Mouse (Mus musculus) frontal cortex, postnatal 14 days (tissue): ENCODE results near the gene Ppard.

Experiments used
- DNase-seq, 2 experiments: peaks; one replicate each; pipeline ENCODE4 v3.0.0; 2022; ENCODE audit warnings: low spot score in 2 of 2

The Ppard gene

DNA sequence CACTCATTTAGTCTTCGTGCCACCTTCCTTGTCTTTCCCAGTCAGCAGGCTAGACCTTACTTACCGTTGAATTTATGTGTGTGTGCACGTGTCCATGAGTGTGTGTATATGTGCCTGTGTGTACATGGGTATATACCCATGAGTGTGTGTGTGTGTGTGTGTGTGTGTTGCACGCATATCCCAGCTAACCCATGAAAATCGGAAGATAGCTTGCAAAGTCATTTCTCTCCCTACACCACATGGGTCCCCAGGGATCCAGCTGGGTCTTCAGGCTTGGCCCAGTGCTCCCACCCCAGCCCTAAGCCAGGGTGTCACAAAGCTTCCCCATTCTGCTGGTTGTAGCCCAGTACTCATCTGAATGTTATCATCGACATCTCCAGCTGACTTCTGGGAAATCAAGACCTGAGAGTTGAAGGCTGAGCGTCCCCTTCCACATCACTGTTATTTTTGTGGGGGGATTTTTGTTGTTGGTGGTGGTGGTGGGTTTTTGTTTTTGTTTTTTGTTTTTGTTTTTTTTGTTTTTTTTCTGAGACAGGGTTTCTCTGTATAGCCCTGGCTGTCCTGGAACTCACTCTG lies 49.5 kb downstream of the Ppard start:
- DNase-seq, result no peak

DNA sequence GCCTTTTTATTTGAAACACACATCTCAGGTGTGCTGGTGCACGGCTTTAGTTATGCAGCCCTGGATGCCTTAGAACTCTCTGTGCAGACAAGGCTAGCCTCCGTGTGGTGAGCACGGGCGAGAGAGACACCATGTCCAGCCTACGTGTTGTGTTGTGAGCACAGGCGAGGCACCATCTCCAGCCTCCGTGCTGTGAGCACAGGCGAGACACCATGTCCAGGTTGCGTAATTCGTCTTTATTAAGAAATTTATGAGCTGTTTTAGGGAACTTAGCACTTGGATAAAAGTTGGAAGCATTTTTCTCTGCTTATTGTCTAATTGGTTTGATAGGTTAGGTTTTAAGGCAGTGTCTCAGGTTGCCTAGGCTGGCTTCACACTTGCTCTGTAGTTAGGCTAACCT lies 50.7 kb downstream of the Ppard start:
- no peak for DNase-seq

DNA sequence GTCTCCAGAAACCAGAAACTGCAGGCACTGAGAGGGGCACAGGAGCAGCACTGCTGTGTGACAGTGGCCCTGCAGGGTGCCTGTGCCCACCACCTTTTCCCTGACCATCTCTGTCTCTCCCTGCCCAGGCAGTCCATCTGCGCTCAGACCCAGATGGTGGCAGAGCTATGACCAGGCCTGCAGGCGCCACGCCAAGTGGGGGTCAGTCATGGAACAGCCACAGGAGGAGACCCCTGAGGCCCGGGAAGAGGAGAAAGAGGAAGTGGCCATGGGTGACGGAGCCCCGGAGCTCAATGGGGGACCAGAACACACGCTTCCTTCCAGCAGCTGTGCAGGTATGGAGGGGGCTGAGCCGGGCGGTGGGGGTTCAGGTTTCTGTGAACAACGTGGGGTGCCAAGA lies 53.6 kb downstream of the Ppard start:
- no peak for DNase-seq

DNA sequence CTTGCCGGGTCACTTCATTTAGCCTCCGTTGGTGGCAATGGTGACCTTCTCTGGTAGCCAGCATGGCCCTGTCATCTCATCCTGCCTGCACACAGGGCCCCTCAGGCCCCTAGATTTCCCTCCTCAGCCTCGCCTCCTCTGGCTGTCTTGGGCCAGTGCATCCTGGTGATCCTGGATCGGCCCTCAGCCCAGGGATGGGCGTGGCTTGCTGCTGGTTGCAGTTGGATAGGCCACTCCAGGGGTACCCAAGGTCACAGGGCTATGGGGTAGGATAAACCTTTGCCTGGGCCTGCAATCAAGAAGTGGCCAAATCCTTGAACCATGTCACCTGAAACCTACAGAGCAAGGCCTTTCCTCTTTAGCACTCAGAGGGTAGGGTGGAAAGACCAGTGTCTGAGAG lies 54.5 kb downstream of the Ppard start:
- no peak for DNase-seq

DNA sequence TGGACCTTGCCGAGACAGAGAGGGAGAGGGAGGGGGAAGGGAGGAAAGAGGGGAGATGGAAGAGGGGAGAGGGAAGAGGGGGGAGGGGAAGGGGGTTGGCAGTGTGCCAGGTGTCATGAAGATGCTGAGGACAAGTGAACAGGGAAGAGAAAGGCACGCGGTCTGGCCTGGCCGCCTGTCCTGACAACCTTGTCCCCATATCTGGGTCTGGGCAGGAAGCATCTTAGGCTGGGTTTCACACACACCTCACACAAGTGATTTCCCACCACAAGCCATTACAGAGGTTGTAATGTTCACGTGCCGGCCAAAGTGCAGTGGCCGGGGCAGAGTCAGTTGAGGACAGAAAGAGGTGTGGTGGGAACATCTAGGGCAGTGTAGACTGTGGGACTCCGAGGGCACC lies 55.1 kb downstream of the Ppard start:
- DNase-seq, result no peak

DNA sequence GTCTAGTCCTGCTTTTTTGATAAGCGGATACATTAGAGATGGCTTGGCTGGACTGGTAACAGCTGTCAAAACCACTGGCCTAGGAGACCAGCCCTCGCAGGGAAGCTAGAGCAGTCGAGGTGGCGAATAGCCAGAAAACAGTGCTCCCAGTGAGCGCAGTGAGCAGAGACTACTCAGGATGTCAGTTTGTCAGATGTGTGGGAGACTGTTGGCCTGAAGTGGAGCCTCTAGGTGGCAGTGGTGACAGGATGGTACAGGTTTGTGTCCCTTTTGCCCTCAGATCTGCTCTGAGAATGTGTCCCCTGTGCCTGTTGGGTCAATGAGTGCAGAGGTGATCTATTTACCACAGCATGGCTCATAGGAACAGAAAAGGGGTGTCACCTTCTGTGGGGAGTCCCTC lies 55.5 kb downstream of the Ppard start:
- DNase-seq, result no peak

DNA sequence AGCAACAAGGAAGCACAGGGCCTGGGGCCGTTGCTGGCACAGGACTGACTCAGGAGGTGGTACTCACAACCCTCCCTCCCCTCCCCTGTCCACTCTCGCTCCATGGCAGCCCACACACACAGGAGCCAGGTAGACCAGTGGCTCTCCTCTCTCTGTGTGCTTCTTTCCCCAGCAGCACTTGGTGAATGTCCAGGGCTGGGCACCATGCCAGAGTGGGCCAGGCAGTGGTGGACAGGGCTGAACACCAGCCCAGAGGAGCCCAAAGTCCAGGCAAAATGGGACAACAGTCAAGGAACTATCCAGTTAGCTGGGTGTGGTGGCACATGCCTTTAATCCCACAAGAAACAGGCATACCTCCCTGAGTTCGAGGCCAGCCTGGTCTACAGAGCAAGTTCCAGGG lies 57.8 kb downstream of the Ppard start:
- no peak for DNase-seq

DNA sequence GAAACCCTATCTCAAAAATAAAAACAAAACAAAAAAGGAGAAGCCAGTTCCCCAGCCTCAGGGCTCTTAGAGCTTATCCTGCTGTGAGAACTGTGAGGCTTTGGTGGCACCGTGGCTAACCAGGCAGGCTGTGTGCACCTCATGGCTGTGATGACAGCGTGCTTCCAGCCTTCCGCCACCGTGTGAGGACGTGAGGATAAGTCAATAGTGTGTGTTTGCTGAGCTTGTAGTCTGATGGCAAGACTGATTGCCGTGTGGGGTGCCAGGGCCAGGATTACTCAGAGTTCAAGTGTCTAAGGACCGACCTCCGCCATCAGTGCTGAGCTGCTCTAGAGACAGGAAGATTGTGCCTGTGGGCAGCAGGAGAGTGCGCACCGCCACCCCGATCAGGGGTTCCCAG lies 58.2 kb downstream of the Ppard start:
- DNase-seq, result no peak

DNA sequence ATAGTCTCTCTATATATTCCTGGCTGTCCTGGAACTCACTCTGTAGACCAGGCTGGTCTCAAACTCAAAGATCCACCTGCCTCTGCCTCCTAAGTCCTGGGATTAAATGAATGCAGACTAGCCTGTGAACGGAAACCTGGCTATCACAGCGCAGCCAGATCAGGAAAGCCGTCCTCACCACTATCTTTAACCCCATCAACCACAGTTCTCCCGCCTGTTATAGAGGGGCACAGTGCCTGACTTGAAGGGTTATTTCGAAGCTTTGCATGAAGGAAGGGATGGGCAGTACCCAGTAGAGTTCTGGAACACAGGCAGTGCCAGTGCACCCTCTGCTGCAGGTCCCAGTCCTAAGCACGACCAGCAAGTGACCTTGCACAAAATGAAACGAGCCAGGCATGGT lies 58.8 kb downstream of the Ppard start:
- DNase-seq, result no peak

DNA sequence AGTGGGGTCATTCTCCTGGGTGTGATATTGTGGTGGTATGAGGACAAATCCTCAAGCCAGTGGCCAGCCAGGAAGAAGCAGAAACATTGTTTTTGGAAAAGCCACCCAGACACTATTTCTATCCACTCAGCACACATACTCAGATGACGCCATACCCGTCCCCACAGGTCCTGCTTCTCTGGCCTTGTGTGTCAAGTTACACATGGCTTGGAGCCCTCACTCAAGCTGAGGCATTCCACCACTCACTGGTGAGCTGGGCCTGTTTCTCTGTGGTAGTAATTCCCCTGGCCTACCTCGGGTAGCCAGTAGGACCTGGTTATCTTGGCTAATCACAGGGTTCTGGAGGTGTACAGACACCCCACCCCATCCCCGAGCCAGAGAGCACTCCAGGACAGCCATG lies 61.2 kb downstream of the Ppard start:
- no peak for DNase-seq

DNA sequence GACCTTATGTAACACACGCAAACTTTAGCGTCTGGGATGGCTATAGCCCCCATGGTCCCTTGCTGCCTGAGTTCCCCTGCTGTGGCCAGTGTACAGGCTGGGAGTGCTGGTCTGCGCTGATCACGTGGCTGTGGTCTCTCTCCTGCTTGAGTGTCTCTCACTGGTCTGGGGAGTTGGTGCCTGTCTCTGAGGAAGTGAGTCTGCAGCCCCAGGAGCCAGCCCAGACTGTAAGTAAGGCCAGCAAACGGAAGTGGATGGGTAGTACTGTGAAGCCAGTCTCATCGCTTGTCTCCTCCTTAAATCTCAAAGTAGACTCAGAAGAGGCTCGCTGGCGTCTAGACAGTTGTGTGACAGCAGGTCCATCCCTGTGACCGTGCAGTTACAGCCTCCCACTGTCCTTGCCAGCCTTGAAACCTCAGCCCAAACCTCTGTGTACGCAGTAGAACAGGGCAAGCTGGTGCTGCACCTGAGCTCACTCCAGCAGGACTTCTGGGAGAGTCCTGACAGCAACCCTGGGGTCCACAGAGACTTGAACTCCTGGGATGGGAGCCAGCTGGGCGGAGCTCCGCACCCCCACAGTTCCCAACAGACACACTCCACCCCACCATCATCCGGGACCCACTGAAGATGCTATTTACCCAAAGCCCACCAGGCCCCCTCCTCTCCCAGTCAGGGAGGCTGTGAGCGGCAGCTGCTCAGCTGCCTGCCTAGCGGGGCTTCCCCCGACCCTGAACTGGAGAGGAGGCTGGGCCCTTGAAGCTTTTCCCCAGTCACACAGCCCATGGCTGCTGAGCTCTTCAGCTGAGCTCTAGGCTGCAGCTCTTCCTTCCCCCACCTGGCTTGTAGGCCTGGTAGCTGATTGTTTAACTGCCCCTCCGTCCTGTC lies 62.2 kb downstream of the Ppard start:
- no peak for DNase-seq

DNA sequence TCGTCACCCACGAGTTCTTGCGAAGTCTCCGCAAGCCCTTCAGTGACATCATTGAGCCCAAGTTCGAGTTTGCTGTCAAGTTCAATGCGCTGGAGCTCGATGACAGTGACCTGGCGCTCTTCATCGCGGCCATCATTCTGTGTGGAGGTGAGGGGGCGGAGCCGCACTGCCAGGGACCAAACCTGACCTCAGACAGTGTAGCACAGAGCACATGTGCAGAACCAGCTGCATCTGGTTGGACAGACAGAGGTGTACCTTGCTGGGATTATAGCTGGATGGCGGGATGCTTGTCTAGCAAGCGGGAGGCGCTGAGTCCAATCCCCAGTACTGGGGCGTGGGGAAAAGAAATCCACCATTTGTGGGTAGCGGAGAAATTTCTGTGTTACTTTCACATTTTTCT lies 66.4 kb downstream of the Ppard start:
- no peak for DNase-seq

DNA sequence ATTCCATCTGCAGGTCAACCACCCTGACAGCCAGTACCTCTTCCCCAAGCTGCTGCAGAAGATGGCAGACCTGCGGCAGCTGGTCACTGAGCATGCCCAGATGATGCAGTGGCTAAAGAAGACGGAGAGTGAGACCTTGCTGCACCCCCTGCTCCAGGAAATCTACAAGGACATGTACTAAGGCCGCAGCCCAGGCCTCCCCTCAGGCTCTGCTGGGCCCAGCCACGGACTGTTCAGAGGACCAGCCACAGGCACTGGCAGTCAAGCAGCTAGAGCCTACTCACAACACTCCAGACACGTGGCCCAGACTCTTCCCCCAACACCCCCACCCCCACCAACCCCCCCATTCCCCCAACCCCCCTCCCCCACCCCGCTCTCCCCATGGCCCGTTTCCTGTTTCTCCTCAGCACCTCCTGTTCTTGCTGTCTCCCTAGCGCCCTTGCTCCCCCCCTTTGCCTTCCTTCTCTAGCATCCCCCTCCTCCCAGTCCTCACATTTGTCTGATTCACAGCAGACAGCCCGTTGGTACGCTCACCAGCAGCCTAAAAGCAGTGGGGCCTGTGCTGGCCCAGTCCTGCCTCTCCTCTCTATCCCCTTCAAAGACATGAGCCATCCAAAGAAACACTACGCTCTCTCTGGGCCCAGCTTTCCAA lies 67.3 kb downstream of the Ppard start:
- DNase-seq, result no peak

DNA sequence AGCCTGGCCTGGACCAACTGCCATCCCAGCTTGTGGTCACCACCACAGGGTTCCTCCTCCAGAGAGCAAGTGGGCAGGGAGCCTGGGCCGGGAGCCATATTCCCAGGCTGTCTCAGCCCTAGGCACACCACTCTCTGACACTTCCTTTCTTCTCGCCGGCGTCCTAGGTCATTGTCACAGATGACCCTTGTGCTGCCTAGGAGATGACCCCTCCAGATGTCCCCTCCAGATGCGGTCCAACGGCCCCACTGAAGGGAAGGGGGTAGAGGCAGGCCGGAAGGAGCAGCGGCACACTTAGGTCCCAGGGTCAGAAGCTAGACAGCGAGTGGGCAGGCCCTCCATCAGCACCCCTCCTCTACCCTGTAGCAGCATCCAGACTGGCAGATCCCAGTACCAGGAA lies 67.8 kb downstream of the Ppard start:
- DNase-seq, result no peak

DNA sequence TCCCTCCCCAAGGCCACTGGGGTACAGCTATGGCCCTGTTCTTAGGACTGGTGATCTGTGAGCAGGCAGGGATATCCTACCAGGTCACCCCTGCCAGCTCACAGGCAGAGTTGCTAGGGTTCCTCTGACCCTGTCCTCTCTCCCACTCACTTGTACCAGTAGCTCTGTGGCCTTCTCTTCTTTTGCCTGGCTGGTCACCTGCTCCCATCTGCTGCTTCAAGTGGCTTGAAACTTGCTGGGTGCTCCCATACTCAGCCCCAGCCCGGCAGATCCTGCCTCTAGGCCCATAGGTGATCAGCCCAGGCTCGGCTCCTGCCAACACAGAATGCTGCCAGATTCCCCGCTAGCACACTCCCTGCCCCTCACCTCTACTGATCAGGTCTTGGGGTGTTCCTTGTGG lies 68.3 kb downstream of the Ppard start:
- DNase-seq, result no peak

DNA sequence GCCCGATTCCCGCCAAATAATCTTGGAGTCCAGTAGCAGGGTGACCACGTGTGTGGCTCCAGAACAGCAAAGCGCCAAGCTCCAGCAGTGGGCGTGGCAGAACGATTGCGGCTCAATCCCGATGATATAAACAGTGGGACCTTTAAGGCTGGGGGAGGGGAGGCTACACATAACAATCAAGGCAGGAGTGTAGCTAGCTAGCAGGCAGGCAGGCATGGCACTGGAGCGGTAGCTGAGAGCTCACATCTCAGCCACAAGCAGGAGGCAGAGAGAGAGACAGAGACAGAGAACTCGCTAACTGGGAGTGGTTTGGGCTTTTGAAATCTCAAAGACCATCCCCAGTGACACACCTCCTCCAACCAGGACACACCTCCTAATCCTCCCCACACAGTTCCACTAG lies 72.7 kb downstream of the Ppard start:
- no peak for DNase-seq

DNA sequence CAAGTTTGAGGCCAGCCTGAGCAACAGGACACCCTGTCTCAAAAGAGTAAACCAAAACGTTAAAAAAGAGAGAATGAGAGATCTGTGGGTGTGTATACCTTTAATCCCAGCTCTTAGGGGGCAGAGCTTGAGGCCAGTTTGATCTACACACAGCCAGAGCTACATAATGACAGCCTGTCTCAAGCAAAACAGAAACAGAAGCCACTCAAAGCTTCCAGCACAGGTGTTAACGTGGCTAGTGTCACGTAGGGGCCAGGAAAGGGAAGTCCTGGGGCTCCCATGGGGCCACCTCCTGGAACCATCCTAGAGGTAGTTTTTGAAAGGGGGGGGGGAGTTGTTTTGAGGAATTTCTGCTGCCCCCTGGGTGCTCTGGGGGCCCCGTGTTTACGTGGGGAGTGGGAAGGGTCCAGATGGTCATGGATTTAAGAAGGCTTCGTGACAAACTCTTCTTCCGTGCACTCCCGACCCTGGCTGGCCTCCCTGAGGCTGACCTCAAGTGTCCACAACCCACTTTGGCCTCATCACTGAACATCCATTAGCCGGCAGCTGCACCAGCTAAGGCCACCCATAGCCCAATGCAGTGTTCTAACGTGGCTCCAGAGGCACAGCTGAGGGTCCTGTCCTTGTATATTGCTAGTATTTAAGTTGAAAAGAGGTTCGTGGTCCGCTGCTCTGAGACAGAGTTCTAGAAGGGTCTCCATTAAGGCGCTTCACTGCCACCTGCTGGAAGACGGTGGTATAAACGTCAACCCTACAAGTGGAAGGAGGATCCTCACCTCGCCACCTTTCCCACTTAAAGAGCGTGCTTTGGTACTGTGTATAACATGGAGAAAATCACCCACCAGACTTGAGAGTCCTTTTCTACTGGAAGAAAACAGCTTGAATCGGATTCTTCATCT lies 76.0 kb downstream of the Ppard start:
- DNase-seq, result peak in 1 of 2 experiments; percentile 87

DNA sequence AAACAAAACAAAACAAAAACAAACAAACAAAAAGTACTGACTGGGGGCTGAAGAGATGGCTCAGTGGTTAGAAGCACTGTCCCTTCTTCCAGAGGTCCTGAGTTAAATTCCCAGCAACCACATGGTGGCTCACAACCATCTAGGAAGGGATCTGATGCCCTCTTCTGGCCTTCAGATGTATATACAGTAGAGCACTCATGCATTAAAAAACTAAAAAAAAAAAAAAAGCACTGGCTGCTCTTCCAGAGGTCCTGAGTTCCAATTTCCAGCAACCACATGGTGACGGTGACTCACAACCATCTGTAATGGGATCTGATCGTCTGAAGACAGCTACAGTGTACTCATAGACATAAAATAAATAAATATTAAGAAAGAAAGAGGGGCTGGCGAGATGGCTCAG lies 78.3 kb downstream of the Ppard start:
- DNase-seq, result no peak

DNA sequence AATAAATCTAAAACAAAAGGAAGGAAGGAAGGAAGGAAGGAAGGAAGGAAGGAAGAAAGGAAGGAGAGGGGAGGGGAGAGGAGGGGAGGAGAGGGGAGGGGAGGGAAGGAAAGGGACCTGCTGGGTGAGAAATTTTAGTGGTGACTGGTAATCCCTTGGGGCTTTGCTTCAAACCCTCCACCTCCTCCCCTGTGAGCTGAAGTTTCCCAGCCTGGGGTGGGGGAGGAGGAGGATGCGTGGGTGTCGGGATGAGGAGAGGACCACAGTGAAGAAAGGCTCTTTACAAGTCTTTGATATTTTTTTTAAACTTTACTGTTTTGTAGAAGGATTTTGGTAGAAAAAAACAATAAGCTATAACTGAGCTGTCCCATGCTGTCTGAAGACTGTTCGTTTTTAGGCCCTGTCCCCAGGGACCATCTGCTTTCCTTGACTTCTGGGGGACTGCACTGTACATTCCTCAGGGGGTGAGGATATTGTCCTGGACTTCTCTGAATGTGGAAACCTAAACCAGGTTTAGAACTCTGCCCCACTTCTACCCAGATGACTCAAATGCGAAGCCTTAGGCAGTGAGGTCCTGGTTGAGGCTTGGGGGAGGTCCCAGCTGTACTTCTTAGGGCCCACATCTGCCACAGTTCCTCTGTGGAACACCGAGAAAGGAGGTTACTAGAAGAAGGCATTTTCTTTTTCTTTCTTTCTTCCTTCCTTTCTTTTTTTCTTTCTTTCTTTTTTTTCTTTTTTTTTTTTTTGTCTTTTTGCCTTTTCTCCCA lies 79.0 kb downstream of the Ppard start:
- DNase-seq, result no peak

DNA sequence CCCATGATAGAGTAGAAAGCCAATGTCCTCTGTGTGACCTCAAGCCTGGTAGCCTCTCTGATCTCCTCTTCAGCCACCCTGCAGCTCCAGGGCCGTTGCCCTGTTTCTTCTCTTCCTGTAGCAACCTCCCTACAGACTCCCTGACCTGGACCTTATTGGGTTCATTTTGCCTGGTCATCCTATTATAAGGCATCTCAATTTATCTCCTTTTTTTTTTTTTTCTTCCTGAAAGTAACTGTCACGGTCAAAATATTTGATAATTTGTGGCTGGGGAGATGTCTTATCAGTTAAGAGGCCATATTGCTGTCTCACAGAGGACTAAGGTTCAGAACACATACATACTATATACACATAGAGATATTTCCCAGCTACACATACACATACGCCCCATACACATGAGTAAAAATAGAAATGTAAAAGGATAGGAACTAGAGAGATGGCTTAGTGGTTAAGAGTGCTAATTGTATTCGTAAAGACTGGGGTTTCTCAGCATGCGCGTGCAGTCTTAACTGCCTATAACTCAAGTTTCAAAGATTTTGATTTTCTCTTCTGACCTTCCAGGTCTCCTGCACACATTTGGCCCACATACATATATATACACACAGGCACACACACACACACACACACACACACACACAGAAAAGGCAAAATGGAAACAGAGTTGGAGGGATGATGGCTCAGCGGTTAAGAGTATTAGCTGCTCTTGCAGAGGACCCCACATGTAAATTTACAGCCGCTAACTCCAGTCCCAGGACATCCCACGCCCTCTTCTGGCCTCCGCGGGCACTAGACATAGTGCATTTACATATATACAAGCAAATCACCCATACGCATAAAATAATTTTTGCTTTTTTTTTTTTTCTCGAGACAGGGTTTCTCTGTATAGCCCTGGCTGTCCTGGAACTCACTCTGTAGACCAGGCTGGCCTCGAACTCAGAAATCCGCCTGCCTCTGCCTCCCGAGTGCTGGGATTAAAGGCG lies 80.0 kb downstream of the Ppard start:
- DNase-seq, result no peak
